Mouse (Mus musculus): ENCODE measurements around the gene Nudt16l1.

Nudt16l1 gene

GRCm38 (mm10) chr16:4938461-4938860, at the start of gene Nudt16l1:
Gene Nudt16l1, plus strand, starts transcription at chr16:4938761.
- no peak for DNase-seq (ENCODE audit: low read depth)

- no peak for DNase-seq (ENCODE audit: low read depth)
Measured at GRCm38 (mm10) chr16:4890201-4890709, 48.3 kb upstream of the Nudt16l1 start.

GRCm38 (mm10) chr16:4892171-4892570, 46.4 kb upstream of the Nudt16l1 start:
- no peak for DNase-seq (ENCODE audit: low read depth)

- DNase-seq (ENCODE audit: low read depth) = no peak
Measured at GRCm38 (mm10) chr16:4894201-4894908, 44.2 kb upstream of the Nudt16l1 start.

GRCm38 (mm10) chr16:4896249-4897027, 42.1 kb upstream of the Nudt16l1 start:
- DNase-seq (ENCODE audit: low read depth) = no peak

- no peak for DNase-seq (ENCODE audit: low read depth)
Measured at GRCm38 (mm10) chr16:4897146-4897730, 41.3 kb upstream of the Nudt16l1 start.

- DNase-seq (ENCODE audit: low read depth) = no peak
Measured at GRCm38 (mm10) chr16:4898881-4899280, 39.7 kb upstream of the Nudt16l1 start.

GRCm38 (mm10) chr16:4899711-4900110, 38.9 kb upstream of the Nudt16l1 start:
- DNase-seq (ENCODE audit: low read depth) = no peak

- no peak for DNase-seq (ENCODE audit: low read depth)
Measured at GRCm38 (mm10) chr16:4901167-4901566, 37.4 kb upstream of the Nudt16l1 start.

- DNase-seq (ENCODE audit: low read depth) = no peak
Measured at GRCm38 (mm10) chr16:4902390-4902789, 36.2 kb upstream of the Nudt16l1 start.

- DNase-seq (ENCODE audit: low read depth) = no peak
Measured at GRCm38 (mm10) chr16:4903491-4904102, 35.0 kb upstream of the Nudt16l1 start.

- no peak for DNase-seq (ENCODE audit: low read depth)
Measured at GRCm38 (mm10) chr16:4904878-4905277, 33.7 kb upstream of the Nudt16l1 start.

GRCm38 (mm10) chr16:4905591-4905990, 33.0 kb upstream of the Nudt16l1 start:
- no peak for DNase-seq (ENCODE audit: low read depth)

- DNase-seq (ENCODE audit: low read depth) = no peak
Measured at GRCm38 (mm10) chr16:4906559-4906958, 32.0 kb upstream of the Nudt16l1 start.

- DNase-seq (ENCODE audit: low read depth) = no peak
Measured at GRCm38 (mm10) chr16:4907386-4907785, 31.2 kb upstream of the Nudt16l1 start.

- DNase-seq (ENCODE audit: low read depth) = no peak
Measured at GRCm38 (mm10) chr16:4907972-4908371, 30.6 kb upstream of the Nudt16l1 start.

GRCm38 (mm10) chr16:4909745-4910144, 28.8 kb upstream of the Nudt16l1 start:
- no peak for DNase-seq (ENCODE audit: low read depth)

GRCm38 (mm10) chr16:4910758-4911157, 27.8 kb upstream of the Nudt16l1 start:
- no peak for DNase-seq (ENCODE audit: low read depth)

GRCm38 (mm10) chr16:4912074-4912648, 26.4 kb upstream of the Nudt16l1 start:
- DNase-seq (ENCODE audit: low read depth) = no peak

- no peak for DNase-seq (ENCODE audit: low read depth)
Measured at GRCm38 (mm10) chr16:4912907-4913782, 25.4 kb upstream of the Nudt16l1 start.

Data from c-Kit-positive CD71-positive TER-119-negative erythroid progenitor cells, embryonic 14.5 days (primary cell).